Mouse (Mus musculus) erythroblast, adult 5-6 weeks (primary cell): ENCODE data around the gene Ubxn4. TPM values are rescaled to one million over a fixed set of nuclear protein-coding genes. Genes with fewer than 3 reads are reported as not detected.
"Not testable (repeated sequence)": the region's sequence is repeated elsewhere in the genome, so short reads cannot be mapped to it uniquely, and the experiment has no call there.

Experiments
- ATAC-seq: replicated peaks from 2 replicates; pipeline ENCODE4 v1.8.0; 2016; ENCODE audit warnings: moderate number of reproducible peaks, mild to moderate bottlenecking, moderate TSS enrichment, inconsistent platforms; ENCODE audit not compliant: poor library complexity, low FRiP score, severe bottlenecking
- total RNA-seq, 2 experiments: library from RNA; stranded (forward) in 1 of 2; stranded (reverse) in 1 of 2; fragments of 150-400 nt in 1 of 2; fragments of 200-764, 138-1000 nt in 1 of 2; gene quantifications; 2 replicates each; pipeline versions ENCODE4 v1.2.3 to v1.2.4; 2015 to 2017; ENCODE audit warnings: low replicate concordance in 2 of 2

Gene Ubxn4
- total RNA-seq (2015; ENCODE audit: low replicate concordance) (12.7 and 20.6 TPM in 2 replicates), total RNA-seq (2017; ENCODE audit: low replicate concordance) (31.0 and 35.8 TPM in 2 replicates)

- peak; percentile 11; the same call in 1 of the 2 replicates for ATAC-seq
Measured at GRCm38 (mm10) chr1:128243627-128243995, at the start of gene Ubxn4. Gene Ubxn4, plus strand, starts transcription at chr1:128243964.

GRCm38 (mm10) chr1:128194011-128194410 is 49.8 kb upstream of the Ubxn4 start:
- no peak for ATAC-seq

- no peak for ATAC-seq
Measured at GRCm38 (mm10) chr1:128197353-128197752, 46.4 kb upstream of the Ubxn4 start.

- ATAC-seq = no peak
Measured at GRCm38 (mm10) chr1:128213261-128213660, 30.5 kb upstream of the Ubxn4 start.

- ATAC-seq = no peak
Measured at GRCm38 (mm10) chr1:128221886-128222285, 21.9 kb upstream of the Ubxn4 start.

GRCm38 (mm10) chr1:128223304-128223703 is 20.5 kb upstream of the Ubxn4 start:
- ATAC-seq = no peak

GRCm38 (mm10) chr1:128235181-128235580 is 8.6 kb upstream of the Ubxn4 start:
- no peak for ATAC-seq

- peak; percentile 90 for ATAC-seq
Measured at GRCm38 (mm10) chr1:128243996-128244726, 397 bp downstream of the Ubxn4 start.

- ATAC-seq = peak; percentile 58
Measured at GRCm38 (mm10) chr1:128244727-128245355, 1.1 kb downstream of the Ubxn4 start.

- ATAC-seq = not testable (repeated sequence)
Measured at GRCm38 (mm10) chr1:128267061-128267460, 23.3 kb downstream of the Ubxn4 start.

- no peak for ATAC-seq
Measured at GRCm38 (mm10) chr1:128270731-128271130, 27.0 kb downstream of the Ubxn4 start.

- 0 out of 2 replicates have a peak, but pooled peaks have one; percentile 56 for ATAC-seq
Measured at GRCm38 (mm10) chr1:128275908-128276307, 32.1 kb downstream of the Ubxn4 start.

GRCm38 (mm10) chr1:128278563-128278962 is 34.8 kb downstream of the Ubxn4 start:
- ATAC-seq = no peak

GRCm38 (mm10) chr1:128281753-128282152 is 38.0 kb downstream of the Ubxn4 start:
- ATAC-seq = no peak

GRCm38 (mm10) chr1:128282924-128283323 is 39.2 kb downstream of the Ubxn4 start:
- ATAC-seq = no peak

GRCm38 (mm10) chr1:128284157-128284690 is 40.5 kb downstream of the Ubxn4 start:
- no peak for ATAC-seq

GRCm38 (mm10) chr1:128285136-128285535 is 41.4 kb downstream of the Ubxn4 start:
- no peak for ATAC-seq

- no peak for ATAC-seq
Measured at GRCm38 (mm10) chr1:128290295-128290694, 46.5 kb downstream of the Ubxn4 start.

GRCm38 (mm10) chr1:128293524-128293923 is 49.8 kb downstream of the Ubxn4 start:
- ATAC-seq = no peak

- no peak for ATAC-seq
Measured at GRCm38 (mm10) chr1:128295296-128295695, 51.5 kb downstream of the Ubxn4 start.
